22 mouse cellular contexts compared by ENCODE assay signal in the genomic region with DNA sequence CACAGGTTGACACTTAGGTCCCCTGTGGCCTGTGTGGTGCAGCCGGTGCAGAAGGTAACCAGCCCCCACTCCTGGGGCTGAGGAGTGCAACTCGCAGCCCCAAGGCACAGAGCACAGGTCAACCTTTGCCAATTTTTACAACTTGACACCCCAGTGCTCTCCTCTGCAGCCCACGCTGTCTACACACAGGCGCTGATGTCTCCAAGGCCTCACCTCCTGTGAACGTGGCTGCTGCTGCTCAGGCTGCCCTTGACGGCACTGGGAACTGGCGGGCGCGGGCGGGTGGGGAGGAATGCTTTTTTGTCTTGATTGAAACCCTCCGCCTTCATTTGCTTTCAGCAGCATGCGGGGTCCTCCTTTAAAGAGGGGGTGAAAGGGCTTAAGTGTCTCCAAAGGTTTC. TPM values are rescaled to one million over a fixed set of nuclear protein-coding genes. Genes with fewer than 3 reads are reported as not detected.
"Had no signal": no experiment of that assay in that cellular context is flagged by ENCODE, and none has a peak within 500 bp of the region (broad histone marks: within the 10 kb centered on the region; RNA-seq: fewer than 3 reads in every experiment).

No protein-coding gene starts in this region.

- H3K4me3 ChIP-seq: midbrain, embryonic 15.5 days; neural tube, embryonic 12.5 days had no signal

- H3K4me2 ChIP-seq: midbrain, embryonic 15.5 days; neural tube, embryonic 12.5 days had no signal

- H3K27me3 ChIP-seq: neural tube, embryonic 12.5 days had no signal

- H3K36me3 ChIP-seq: midbrain, embryonic 15.5 days; neural tube, embryonic 12.5 days had no signal

- H3K4me1 ChIP-seq: neural tube, embryonic 12.5 days had no signal

- ATAC-seq: lung, postnatal 0 days; midbrain, embryonic 15.5 days had no signal

- H3K9ac ChIP-seq: liver, embryonic 14.5 days; midbrain, embryonic 15.5 days; neural tube, embryonic 12.5 days had no signal

- DNase-seq: kidney, adult 8-10 months; kidney, postnatal 10 days; kidney, postnatal 4 days; liver; lung, adult 2 months; lung, postnatal 36 days; thymus, postnatal 36 days had no signal

- H3K9me3 ChIP-seq: midbrain, embryonic 15.5 days; neural tube, embryonic 12.5 days had no signal

- H3K27ac ChIP-seq: liver, embryonic 14.5 days; midbrain, embryonic 15.5 days; neural tube, embryonic 12.5 days had no signal

RNA-seq across cellular contexts. Expression of a gene that starts 38.3 kb away (rescaled TPM):
- total RNA-seq: layer of hippocampus, adult 8-10 months; layer of hippocampus, postnatal 14 days; left cerebral cortex, adult 18-20 months; left cerebral cortex, postnatal 14 days; megakaryocyte progenitor cell, adult 5-6 weeks; monocyte, adult 5-6 weeks; neutrophil, adult 5-6 weeks had no signal
- polyA plus RNA-seq: limb, embryonic 11.5 days; liver, embryonic 14.5 days; lung, adult 2 months; lung, postnatal 0 days; midbrain, embryonic 15.5 days; neural tube, embryonic 12.5 days; spleen, adult 2 months; stomach, embryonic 16.5 days; thymus, postnatal 0 days had no signal

RNA-seq across cellular contexts. Expression of a gene that starts 52.3 kb away (rescaled TPM):
- total RNA-seq: layer of hippocampus, adult 8-10 months; layer of hippocampus, postnatal 14 days; left cerebral cortex, adult 18-20 months; left cerebral cortex, postnatal 14 days; megakaryocyte progenitor cell, adult 5-6 weeks; monocyte, adult 5-6 weeks; neutrophil, adult 5-6 weeks had no signal
- polyA plus RNA-seq: limb, embryonic 11.5 days; liver, embryonic 14.5 days; lung, adult 2 months; lung, postnatal 0 days; midbrain, embryonic 15.5 days; neural tube, embryonic 12.5 days; spleen, adult 2 months; stomach, embryonic 16.5 days; thymus, postnatal 0 days had no signal
